Mouse (Mus musculus) adrenal gland, adult (tissue): ENCODE data around the gene Rbfox2.

Source experiments
- DNase-seq, 2 experiments: peaks; one replicate each; pipeline ENCODE4 v3.0.0; 2022 to 2023; ENCODE audit warnings: low spot score in 1 of 2; ENCODE audit not compliant: inconsistent age in 2 of 2

Gene Rbfox2

GRCm38 (mm10) chr15:77276838-77277725 is 29.7 kb downstream of the Rbfox2 start:
- DNase-seq: peak in 1 of 2 experiments; percentile 61

GRCm38 (mm10) chr15:77276300-77276699 is 30.5 kb downstream of the Rbfox2 start:
- DNase-seq: no peak

- no peak for DNase-seq
Observed at GRCm38 (mm10) chr15:77275572-77275971, 31.2 kb downstream of the Rbfox2 start.

- DNase-seq: no peak
Observed at GRCm38 (mm10) chr15:77273947-77274346, 32.9 kb downstream of the Rbfox2 start.

- DNase-seq: no peak
Observed at GRCm38 (mm10) chr15:77271285-77271684, 35.5 kb downstream of the Rbfox2 start.

- DNase-seq: peak in 1 of 2 experiments; percentile 54
Observed at GRCm38 (mm10) chr15:77269496-77269895, 37.3 kb downstream of the Rbfox2 start.

GRCm38 (mm10) chr15:77268415-77268814 is 38.4 kb downstream of the Rbfox2 start:
- no peak for DNase-seq

GRCm38 (mm10) chr15:77265318-77265717 is 41.5 kb downstream of the Rbfox2 start:
- DNase-seq: no peak

GRCm38 (mm10) chr15:77264314-77264713 is 42.5 kb downstream of the Rbfox2 start:
- DNase-seq: no peak

GRCm38 (mm10) chr15:77262782-77263181 is 44.0 kb downstream of the Rbfox2 start:
- DNase-seq: no peak

GRCm38 (mm10) chr15:77257437-77258229 is 49.2 kb downstream of the Rbfox2 start:
- peak; percentile 52 to 83 for DNase-seq

GRCm38 (mm10) chr15:77256782-77257181 is 50.0 kb downstream of the Rbfox2 start:
- no peak for DNase-seq

- no peak for DNase-seq
Observed at GRCm38 (mm10) chr15:77254636-77255035, 52.2 kb downstream of the Rbfox2 start.

- DNase-seq: peak; percentile 64 to 65
Observed at GRCm38 (mm10) chr15:77254128-77254527, 52.7 kb downstream of the Rbfox2 start.

- DNase-seq: no peak
Observed at GRCm38 (mm10) chr15:77251706-77252105, 55.1 kb downstream of the Rbfox2 start.

GRCm38 (mm10) chr15:77250806-77251205 is 56.0 kb downstream of the Rbfox2 start:
- no peak for DNase-seq

GRCm38 (mm10) chr15:77249421-77249820 is 57.4 kb downstream of the Rbfox2 start:
- no peak for DNase-seq

GRCm38 (mm10) chr15:77245418-77246365 is 61.1 kb downstream of the Rbfox2 start:
- peak; percentile 46 to 69 for DNase-seq

- DNase-seq: no peak
Observed at GRCm38 (mm10) chr15:77244634-77245033, 62.2 kb downstream of the Rbfox2 start.

- peak; percentile 45 to 80 for DNase-seq
Observed at GRCm38 (mm10) chr15:77243876-77244560, 62.8 kb downstream of the Rbfox2 start.
